Mouse (Mus musculus) olfactory bulb, adult 2 months (tissue): Measurements from ENCODE around the gene Pot1b.

Experiments used
- CTCF ChIP-seq: fragments of 200-500 bp; IDR thresholded peaks from 2 replicates; pipeline ENCODE4 v1.5.1; 2012; ENCODE audit warnings: low read depth, mild to moderate bottlenecking, low read length, moderate library complexity; ENCODE audit not compliant: insufficient read depth
- POLR2A ChIP-seq: fragments of 200-500 bp; IDR thresholded peaks from 2 replicates; pipeline ENCODE4 v1.6.1; 2012; ENCODE audit warnings: mild to moderate bottlenecking, low read depth, low read length, moderate library complexity; ENCODE audit not compliant: insufficient read depth

GRCm38 (mm10) chr17:55661099-55661498 lies 51.3 kb downstream of the Pot1b start:
- TF ChIP-seq CTCF (no peak), POLR2A (no peak)
